Mouse (Mus musculus) heart, embryonic 10.5 days (tissue): ENCODE data around the gene Klf7. TPM values are rescaled to one million over a fixed set of nuclear protein-coding genes. Genes with fewer than 3 reads are reported as not detected.

Experiments used
- DNase-seq: peaks from one replicate; pipeline ENCODE4 v3.0.0-alpha.2; 2017; ENCODE audit warnings: low spot score
- H3K27ac ChIP-seq: fragments of 300-500 bp; sonication (generic); 2 replicates; pipeline ENCODE4 v1.5.1; 2016; ENCODE audit warnings: mild to moderate bottlenecking
- H3K27me3 ChIP-seq: fragments of 300-500 bp; sonication (generic); 2 replicates; pipeline ENCODE4 v1.6.1; 2016; ENCODE audit warnings: mild to moderate bottlenecking; ENCODE audit not compliant: poor library complexity, insufficient read depth, severe bottlenecking
- H3K36me3 ChIP-seq: fragments of 300-500 bp; sonication (generic); 2 replicates; pipeline ENCODE4 v1.6.1; 2016; ENCODE audit warnings: mild to moderate bottlenecking, moderate library complexity
- H3K4me1 ChIP-seq: fragments of 300-500 bp; sonication (generic); 2 replicates; pipeline ENCODE4 v1.6.1; 2016; ENCODE audit warnings: mild to moderate bottlenecking
- H3K4me3 ChIP-seq: fragments of 300-500 bp; sonication (generic); 2 replicates; pipeline ENCODE4 v1.5.1; 2016; ENCODE audit warnings: mild to moderate bottlenecking, moderate library complexity
- H3K9me3 ChIP-seq: fragments of 300-500 bp; sonication (generic); 2 replicates; pipeline ENCODE4 v1.6.1; 2016; ENCODE audit warnings: mild to moderate bottlenecking, moderate library complexity
- WGBS: fragments of 180-500 bp; shearing (Covaris S2); methylation state at CpG from one replicate; pipeline ENCODE4 v1.1.7; 2016; 5-methylcytosine and 5-hydroxymethylcytosine counted together
- polyA plus RNA-seq: library from polyadenylated mRNA; unstranded; fragments of >200 nt; fragmentation: Nextera tagmentation; extraction: Ambion mirVana; gene quantifications from 2 replicates; pipeline ENCODE4 v1.2.1, GENCODE M21; 2016

The Klf7 gene
- polyA plus RNA-seq, 1 experiment from 2014 or later, result 15.1 TPM

GRCm38 (mm10) chr1:64093018-64093417 lies 29.1 kb downstream of the Klf7 start:
- no peak for DNase-seq
- peaks cover 30% of the 10 kb centered on the region for H3K4me1 ChIP-seq
- no peaks in the 10 kb centered on the region for H3K36me3 ChIP-seq
- 90% methylated on average over 5 of the region's 5 CpGs for WGBS
- H3K4me3 ChIP-seq, result no peak overlapping the region
- H3K27ac ChIP-seq, result no peak overlapping the region
- H3K27me3 ChIP-seq, result no peaks in the 10 kb centered on the region
- H3K9me3 ChIP-seq, result no peaks in the 10 kb centered on the region

GRCm38 (mm10) chr1:64091591-64091990 lies 30.5 kb downstream of the Klf7 start:
- DNase-seq, result no peak
- Histone ChIP-seq H3K27me3 (no peaks in the 10 kb centered on the region), H3K4me3 (no peak overlapping the region), H3K27ac (no peak overlapping the region), H3K4me1 (peaks cover 21% of the 10 kb centered on the region), H3K36me3 (no peaks in the 10 kb centered on the region), H3K9me3 (no peaks in the 10 kb centered on the region)
- 88% methylated on average over 9 of the region's 9 CpGs for WGBS

DNA sequence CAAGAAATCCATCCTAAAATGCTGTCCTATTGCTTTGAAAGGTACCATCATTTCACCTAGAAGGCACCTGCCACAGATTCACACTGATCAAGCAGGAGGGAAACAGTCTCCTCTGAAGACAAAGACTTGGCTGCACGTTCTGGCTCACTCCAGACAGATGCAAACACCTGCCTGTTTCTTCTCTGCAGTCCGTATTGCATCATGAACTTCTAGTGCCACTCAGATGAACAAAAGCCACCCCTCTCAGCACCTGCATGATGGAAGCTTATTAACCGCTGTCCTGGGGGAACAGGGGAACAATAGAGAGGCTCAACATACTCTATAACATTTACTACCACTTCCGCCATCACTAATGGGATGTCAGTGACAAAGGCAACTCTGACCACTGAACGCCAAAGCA lies 31.5 kb downstream of the Klf7 start:
- no peak for DNase-seq

DNA sequence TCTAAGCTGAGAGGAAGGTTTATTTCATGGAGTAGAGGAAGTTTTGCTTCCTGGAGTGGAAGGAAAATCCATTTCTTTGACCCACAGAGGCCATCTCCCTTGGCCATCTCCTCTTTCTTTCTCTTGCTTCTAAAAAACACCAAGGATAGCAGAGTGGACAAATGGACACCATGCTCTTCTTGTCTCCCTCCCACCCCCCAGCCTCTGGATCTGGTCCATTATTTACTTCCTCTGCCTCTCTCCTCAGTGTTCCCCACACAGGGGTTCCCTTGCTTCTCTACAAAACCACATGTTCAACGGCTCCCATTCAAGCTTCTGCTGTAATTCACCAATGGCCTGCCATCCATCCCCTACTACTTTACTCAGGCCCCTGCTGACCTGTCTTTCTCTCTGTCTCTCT lies 32.4 kb downstream of the Klf7 start:
- Histone ChIP-seq H3K4me3 (no peak overlapping the region), H3K4me1 (peaks cover 22% of the 10 kb centered on the region), H3K27ac (no peak overlapping the region), H3K36me3 (no peaks in the 10 kb centered on the region), H3K27me3 (no peaks in the 10 kb centered on the region), H3K9me3 (no peaks in the 10 kb centered on the region)
- no peak for DNase-seq
- 97% methylated on average over 1 of the region's 1 CpGs for WGBS

More for the DNA sequence above, 31.5 kb downstream of the Klf7 start:
- Histone ChIP-seq H3K27ac (no peak overlapping the region), H3K4me1 (peaks cover 21% of the 10 kb centered on the region), H3K4me3 (no peak overlapping the region), H3K36me3 (no peaks in the 10 kb centered on the region), H3K27me3 (no peaks in the 10 kb centered on the region), H3K9me3 (no peaks in the 10 kb centered on the region)
- 85% methylated on average over 5 of the region's 5 CpGs for WGBS

GRCm38 (mm10) chr1:64088604-64089320 lies 33.3 kb downstream of the Klf7 start:
- WGBS, result 65% methylated on average over 12 of the region's 12 CpGs

DNA sequence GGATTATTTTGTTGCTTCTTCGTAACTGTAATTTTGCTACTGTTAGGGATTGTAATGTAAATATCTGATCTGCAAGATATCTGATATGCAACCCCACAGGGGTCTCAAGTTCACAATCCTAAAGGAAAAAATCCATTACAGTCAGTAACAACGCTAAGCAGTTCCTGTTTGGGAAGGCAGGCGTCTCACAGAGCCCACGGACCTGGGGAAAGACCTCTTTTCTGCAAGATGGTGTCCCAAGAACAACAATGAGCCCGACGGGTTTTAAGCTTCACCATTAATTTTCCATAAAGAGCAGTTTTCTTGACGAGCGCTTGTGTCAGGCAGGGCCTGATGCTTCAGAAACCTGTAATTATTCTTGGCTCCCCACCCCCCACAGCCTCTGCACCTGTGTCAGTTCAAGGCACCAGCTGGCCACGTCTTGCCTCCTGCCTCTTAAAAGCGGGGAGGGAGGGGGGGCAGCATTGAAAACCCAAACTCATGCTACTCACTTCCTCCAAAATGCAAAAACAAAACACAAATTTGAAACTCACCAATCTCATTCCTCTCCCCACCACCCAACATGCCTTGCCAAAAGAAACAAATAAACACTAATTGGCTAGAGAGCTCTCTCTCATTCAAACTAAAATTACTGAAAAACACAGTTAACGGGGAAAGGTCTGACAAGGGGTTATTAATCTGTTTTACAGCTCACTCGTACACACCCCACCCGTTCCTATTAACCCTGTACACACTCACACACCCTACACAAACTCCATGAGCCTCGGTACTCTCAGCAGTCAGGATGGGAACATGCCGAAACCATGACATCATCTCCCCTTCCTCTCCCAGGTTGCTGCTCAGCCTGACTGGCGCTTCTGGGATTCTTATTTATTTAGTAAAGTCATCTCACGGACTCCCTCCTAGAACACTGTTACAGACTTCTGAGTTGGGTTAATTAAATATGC lies 34.2 kb downstream of the Klf7 start:
- Histone ChIP-seq H3K27ac (peak overlapping the region; percentile 29; the same call in 1 of the 2 replicates), H3K4me1 (peaks cover 26% of the 10 kb centered on the region), H3K36me3 (no peaks in the 10 kb centered on the region), H3K27me3 (no peaks in the 10 kb centered on the region), H3K4me3 (no peak overlapping the region), H3K9me3 (no peaks in the 10 kb centered on the region)
- 44% methylated on average over 17 of the region's 17 CpGs for WGBS
- no peak for DNase-seq

More at GRCm38 (mm10) chr1:64088604-64089320, 33.3 kb downstream of the Klf7 start:
- no peaks in the 10 kb centered on the region for H3K27me3 ChIP-seq
- DNase-seq, result no peak
- peak overlapping the region; percentile 65; the same call in 1 of the 2 replicates for H3K27ac ChIP-seq
- H3K36me3 ChIP-seq, result no peaks in the 10 kb centered on the region
- peaks cover 26% of the 10 kb centered on the region for H3K4me1 ChIP-seq
- peak overlapping the region; percentile 13; the same call in 1 of the 2 replicates for H3K4me3 ChIP-seq
- no peaks in the 10 kb centered on the region for H3K9me3 ChIP-seq

DNA sequence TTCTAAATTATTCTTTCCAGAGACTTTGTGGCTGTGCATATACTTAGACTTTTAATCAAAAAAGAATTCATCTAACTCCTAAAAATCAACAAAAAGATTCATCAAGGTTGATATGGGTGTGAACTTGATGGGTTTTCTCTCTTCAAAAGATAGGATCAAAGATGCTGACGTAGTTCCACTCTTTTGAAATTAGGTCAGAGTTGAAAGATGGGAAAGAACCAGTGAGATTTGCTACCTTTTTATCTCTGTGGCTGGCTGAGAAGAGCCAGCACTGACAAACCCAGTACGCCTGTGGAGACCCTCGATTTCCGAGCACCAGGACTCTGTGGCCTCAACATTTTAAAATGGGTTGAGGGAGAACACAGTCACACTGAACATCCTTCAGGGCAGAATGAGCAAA lies 36.2 kb downstream of the Klf7 start:
- Histone ChIP-seq H3K4me1 (peaks cover 37% of the 10 kb centered on the region), H3K27ac (no peak overlapping the region), H3K4me3 (no peak overlapping the region), H3K36me3 (no peaks in the 10 kb centered on the region), H3K27me3 (no peaks in the 10 kb centered on the region), H3K9me3 (no peaks in the 10 kb centered on the region)
- WGBS, result 77% methylated on average over 4 of the region's 4 CpGs
- DNase-seq, result no peak

DNA sequence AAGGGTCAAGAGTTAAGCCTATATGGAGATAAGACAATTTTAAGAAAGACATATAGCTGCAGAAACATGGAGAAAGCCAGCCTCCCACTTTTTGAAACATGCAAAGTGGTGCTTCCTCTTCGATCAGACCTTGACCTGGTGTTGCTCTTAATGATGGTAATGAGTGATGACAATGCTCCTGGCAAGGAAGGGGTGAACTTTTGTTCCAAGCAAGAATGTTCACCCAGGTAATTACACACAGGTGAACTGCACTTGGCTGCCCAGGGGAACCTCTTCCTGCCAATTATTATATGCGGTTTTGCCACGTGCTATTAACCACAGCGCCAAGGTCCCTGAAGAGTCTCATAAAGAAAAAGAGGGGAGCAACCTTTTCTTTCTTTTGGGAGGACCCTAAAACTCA lies 36.7 kb downstream of the Klf7 start:
- Histone ChIP-seq H3K27ac (no peak overlapping the region), H3K4me1 (peaks cover 38% of the 10 kb centered on the region), H3K4me3 (no peak overlapping the region), H3K27me3 (no peaks in the 10 kb centered on the region), H3K36me3 (no peaks in the 10 kb centered on the region), H3K9me3 (no peaks in the 10 kb centered on the region)
- DNase-seq, result no peak
- WGBS, result 85% methylated on average over 4 of the region's 4 CpGs

GRCm38 (mm10) chr1:64084706-64085105 lies 37.4 kb downstream of the Klf7 start:
- H3K9me3 ChIP-seq, result no peaks in the 10 kb centered on the region
- H3K27me3 ChIP-seq, result no peaks in the 10 kb centered on the region
- WGBS, result 65% methylated on average over 3 of the region's 3 CpGs
- H3K4me3 ChIP-seq, result no peak overlapping the region
- no peak overlapping the region for H3K27ac ChIP-seq
- no peak for DNase-seq
- H3K4me1 ChIP-seq, result peaks cover 38% of the 10 kb centered on the region
- H3K36me3 ChIP-seq, result no peaks in the 10 kb centered on the region

- peaks cover 24% of the 10 kb centered on the region for H3K36me3 ChIP-seq
- peaks cover 33% of the 10 kb centered on the region for H3K4me1 ChIP-seq
Measured at GRCm38 (mm10) chr1:64081791-64082190, 40.3 kb downstream of the Klf7 start.

GRCm38 (mm10) chr1:64081217-64081616 lies 40.9 kb downstream of the Klf7 start:
- no peak for DNase-seq
- H3K36me3 ChIP-seq, result peaks cover 30% of the 10 kb centered on the region
- WGBS, result 22% methylated on average over 2 of the region's 2 CpGs
- H3K27me3 ChIP-seq, result no peaks in the 10 kb centered on the region
- H3K4me3 ChIP-seq, result no peak overlapping the region
- H3K9me3 ChIP-seq, result no peaks in the 10 kb centered on the region
- peaks cover 33% of the 10 kb centered on the region for H3K4me1 ChIP-seq
- no peak overlapping the region for H3K27ac ChIP-seq

More at GRCm38 (mm10) chr1:64081791-64082190, 40.3 kb downstream of the Klf7 start:
- no peaks in the 10 kb centered on the region for H3K27me3 ChIP-seq
- WGBS, result 86% methylated on average over 1 of the region's 1 CpGs
- H3K27ac ChIP-seq, result no peak overlapping the region
- no peak overlapping the region for H3K4me3 ChIP-seq
- DNase-seq, result no peak
- no peaks in the 10 kb centered on the region for H3K9me3 ChIP-seq

GRCm38 (mm10) chr1:64080263-64080662 lies 41.8 kb downstream of the Klf7 start:
- Histone ChIP-seq H3K27me3 (no peaks in the 10 kb centered on the region), H3K4me1 (peaks cover 33% of the 10 kb centered on the region), H3K4me3 (no peak overlapping the region), H3K27ac (no peak overlapping the region), H3K36me3 (peaks cover 33% of the 10 kb centered on the region), H3K9me3 (no peaks in the 10 kb centered on the region)
- WGBS, result 85% methylated on average over 2 of the region's 2 CpGs
- DNase-seq, result no peak

GRCm38 (mm10) chr1:64078747-64079211 lies 43.3 kb downstream of the Klf7 start:
- Histone ChIP-seq H3K27ac (peak overlapping the region; percentile 42; the same call in 1 of the 2 replicates), H3K36me3 (peaks cover 36% of the 10 kb centered on the region), H3K4me1 (peaks cover 27% of the 10 kb centered on the region), H3K4me3 (no peak overlapping the region), H3K9me3 (no peaks in the 10 kb centered on the region), H3K27me3 (no peaks in the 10 kb centered on the region)
- 73% methylated on average over 20 of the region's 20 CpGs for WGBS
- no peak for DNase-seq
